Mouse (Mus musculus): Measurements from ENCODE around the gene Nipal1. TPM values are rescaled to one million over a fixed set of nuclear protein-coding genes. Genes with fewer than 3 reads are reported as not detected.

Nipal1 gene
- polyA plus RNA-seq, 2 experiments: 2.4 to 16.5 TPM

GRCm38 (mm10) chr5:72674994-72675542 lies 27.5 kb downstream of the Nipal1 start:
- Histone ChIP-seq H3K9me3 (ENCODE audit: control insufficient read depth, low read length) (no peaks in the 10 kb centered on the region), H3K4me3 (replicated peaks; ENCODE audit: low read length) (no peak overlapping the region), H3K9ac (ENCODE audit: low read depth, low read length, severe bottlenecking) (no peak overlapping the region), H3K27ac (replicated peaks; ENCODE audit: low read depth, low read length) (no peak overlapping the region), H3K36me3 (ENCODE audit: control insufficient read depth, insufficient read depth, low read length) (no peaks in the 10 kb centered on the region), H3K27me3 (ENCODE audit: control insufficient read depth, insufficient read depth, low read length) (no peaks in the 10 kb centered on the region), H3K4me1 (ENCODE audit: control insufficient read depth, insufficient read depth, low read length) (no peaks in the 10 kb centered on the region), H3K4me2 (replicated peaks; ENCODE audit: low read depth, low read length, severe bottlenecking) (no peak overlapping the region)
- DNase-seq (ENCODE audit: low spot score): no peak
- no peak for ATAC-seq (ENCODE audit: low FRiP score, low read depth)
- TF ChIP-seq POLR2A (IDR thresholded peaks at IDR 0.05; ENCODE audit: borderline replicate concordance, extremely low read depth, insufficient read depth, insufficient read length): no peak
- 74% methylated on average over 9 of the region's 9 CpGs for WGBS

GRCm38 (mm10) chr5:72681451-72681850 lies 33.9 kb downstream of the Nipal1 start:
- Histone ChIP-seq H3K9me3 (ENCODE audit: control insufficient read depth, low read length) (no peaks in the 10 kb centered on the region), H3K27ac (replicated peaks; ENCODE audit: low read depth, low read length) (no peak overlapping the region), H3K36me3 (ENCODE audit: control insufficient read depth, insufficient read depth, low read length) (no peaks in the 10 kb centered on the region), H3K4me3 (replicated peaks; ENCODE audit: low read length) (no peak overlapping the region), H3K4me1 (ENCODE audit: control insufficient read depth, insufficient read depth, low read length) (no peaks in the 10 kb centered on the region), H3K4me2 (replicated peaks; ENCODE audit: low read depth, low read length, severe bottlenecking) (no peak overlapping the region), H3K27me3 (ENCODE audit: control insufficient read depth, insufficient read depth, low read length) (no peaks in the 10 kb centered on the region), H3K9ac (ENCODE audit: low read depth, low read length, severe bottlenecking) (no peak overlapping the region)
- DNase-seq (ENCODE audit: low spot score) (no peak), ATAC-seq (ENCODE audit: low FRiP score, low read depth) (no peak)
- TF ChIP-seq POLR2A (IDR thresholded peaks at IDR 0.05; ENCODE audit: borderline replicate concordance, extremely low read depth, insufficient read depth, insufficient read length): no peak
- WGBS: 75% methylated on average over 6 of the region's 6 CpGs

- no peak for DNase-seq (ENCODE audit: low spot score)
- H3K4me3 ChIP-seq (replicated peaks; ENCODE audit: low read length): no peak overlapping the region
- no peaks in the 10 kb centered on the region for H3K4me1 ChIP-seq (ENCODE audit: control insufficient read depth, insufficient read depth, low read length)
- no peak overlapping the region for H3K4me2 ChIP-seq (replicated peaks; ENCODE audit: low read depth, low read length, severe bottlenecking)
- H3K9me3 ChIP-seq (ENCODE audit: control insufficient read depth, low read length): no peaks in the 10 kb centered on the region
- H3K27me3 ChIP-seq (ENCODE audit: control insufficient read depth, insufficient read depth, low read length): no peaks in the 10 kb centered on the region
- no peak overlapping the region for H3K27ac ChIP-seq (replicated peaks; ENCODE audit: low read depth, low read length)
- no peak for ATAC-seq (ENCODE audit: low FRiP score, low read depth)
- WGBS: 91% methylated on average over 7 of the region's 7 CpGs
- H3K9ac ChIP-seq (ENCODE audit: low read depth, low read length, severe bottlenecking): no peak overlapping the region
- H3K36me3 ChIP-seq (ENCODE audit: control insufficient read depth, insufficient read depth, low read length): no peaks in the 10 kb centered on the region
- TF ChIP-seq POLR2A (IDR thresholded peaks at IDR 0.05; ENCODE audit: borderline replicate concordance, extremely low read depth, insufficient read depth, insufficient read length): no peak
Measured at GRCm38 (mm10) chr5:72689556-72689955, 42.0 kb downstream of the Nipal1 start.

- 89% methylated on average over 5 of the region's 5 CpGs for WGBS
- no peak for ATAC-seq (ENCODE audit: low FRiP score, low read depth)
- H3K4me3 ChIP-seq (replicated peaks; ENCODE audit: low read length): no peak overlapping the region
Measured at GRCm38 (mm10) chr5:72690516-72690915, 42.9 kb downstream of the Nipal1 start.

GRCm38 (mm10) chr5:72694684-72695083 lies 47.1 kb downstream of the Nipal1 start:
- H3K4me1 ChIP-seq (ENCODE audit: control insufficient read depth, insufficient read depth, low read length): peaks cover 11% of the 10 kb centered on the region; the same call in 1 of the 2 replicates
- 93% methylated on average over 2 of the region's 2 CpGs for WGBS
- no peak for TF ChIP-seq POLR2A (IDR thresholded peaks at IDR 0.05; ENCODE audit: borderline replicate concordance, extremely low read depth, insufficient read depth, insufficient read length)
- DNase-seq (ENCODE audit: low spot score) (no peak), ATAC-seq (ENCODE audit: low FRiP score, low read depth) (no peak)
- no peak overlapping the region for H3K4me3 ChIP-seq (replicated peaks; ENCODE audit: low read length)
- no peaks in the 10 kb centered on the region for H3K36me3 ChIP-seq (ENCODE audit: control insufficient read depth, insufficient read depth, low read length)
- H3K4me2 ChIP-seq (replicated peaks; ENCODE audit: low read depth, low read length, severe bottlenecking): no peak overlapping the region
- no peaks in the 10 kb centered on the region for H3K27me3 ChIP-seq (ENCODE audit: control insufficient read depth, insufficient read depth, low read length)
- no peaks in the 10 kb centered on the region for H3K9me3 ChIP-seq (ENCODE audit: control insufficient read depth, low read length)
- H3K9ac ChIP-seq (ENCODE audit: low read depth, low read length, severe bottlenecking): no peak overlapping the region
- no peak overlapping the region for H3K27ac ChIP-seq (replicated peaks; ENCODE audit: low read depth, low read length)

More at GRCm38 (mm10) chr5:72690516-72690915, 42.9 kb downstream of the Nipal1 start:
- H3K9ac ChIP-seq (ENCODE audit: low read depth, low read length, severe bottlenecking): no peak overlapping the region
- H3K27ac ChIP-seq (replicated peaks; ENCODE audit: low read depth, low read length): no peak overlapping the region
- H3K4me2 ChIP-seq (replicated peaks; ENCODE audit: low read depth, low read length, severe bottlenecking): no peak overlapping the region
- DNase-seq (ENCODE audit: low spot score): no peak
- no peaks in the 10 kb centered on the region for H3K36me3 ChIP-seq (ENCODE audit: control insufficient read depth, insufficient read depth, low read length)
- no peaks in the 10 kb centered on the region for H3K9me3 ChIP-seq (ENCODE audit: control insufficient read depth, low read length)
- TF ChIP-seq POLR2A (IDR thresholded peaks at IDR 0.05; ENCODE audit: borderline replicate concordance, extremely low read depth, insufficient read depth, insufficient read length): no peak
- no peaks in the 10 kb centered on the region for H3K4me1 ChIP-seq (ENCODE audit: control insufficient read depth, insufficient read depth, low read length)
- H3K27me3 ChIP-seq (ENCODE audit: control insufficient read depth, insufficient read depth, low read length): no peaks in the 10 kb centered on the region
